Mouse (Mus musculus): ENCODE data around the gene Col23a1. TPM values are rescaled to one million over a fixed set of nuclear protein-coding genes. Genes with fewer than 3 reads are reported as not detected.

Gene Col23a1
- total RNA-seq, 2 experiments from 2014 or later, result 0.60 to 1.2 TPM

DNA sequence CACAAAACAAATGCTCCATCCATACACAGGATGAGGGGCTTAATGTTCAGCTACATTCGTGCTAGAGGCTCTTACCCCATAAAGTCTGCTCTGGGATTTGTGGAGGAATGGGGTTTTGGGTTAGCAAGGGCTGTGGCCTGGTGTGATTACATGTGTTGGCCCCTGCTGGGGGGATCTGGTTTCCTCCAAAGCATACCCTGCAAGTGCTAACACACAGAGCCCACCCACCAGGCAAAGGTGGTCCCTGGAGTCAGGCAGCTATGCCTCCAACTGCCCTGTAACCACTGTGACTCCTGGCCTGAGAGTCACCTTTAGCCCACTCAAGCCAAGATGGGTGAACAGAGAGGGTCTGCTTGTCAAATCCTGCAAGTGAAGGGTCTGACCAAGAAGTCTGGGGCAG lies 82.2 kb downstream of the Col23a1 start:
- no peak for ATAC-seq (ENCODE audit: poor library complexity, severe bottlenecking)

DNA sequence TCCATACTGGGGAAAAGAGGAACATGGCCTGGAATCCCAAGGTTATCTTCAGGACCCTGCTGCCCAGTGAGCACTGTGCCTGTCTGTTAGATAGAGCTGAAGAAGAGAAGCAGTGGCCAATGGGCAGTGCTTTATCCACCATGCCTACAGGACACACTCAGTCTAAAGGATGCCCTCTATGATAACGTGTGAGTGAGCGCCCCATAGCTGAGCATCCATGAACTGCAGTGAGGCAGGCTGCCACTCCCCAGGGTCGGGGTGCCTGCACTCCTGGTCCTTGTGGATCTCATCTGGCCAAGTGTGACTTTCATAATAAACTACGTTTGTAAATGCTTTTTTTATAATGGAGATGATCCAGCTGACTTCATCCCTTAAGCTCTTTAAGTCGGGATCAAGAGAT lies 87.5 kb downstream of the Col23a1 start:
- no peak for ATAC-seq (ENCODE audit: poor library complexity, severe bottlenecking)

DNA sequence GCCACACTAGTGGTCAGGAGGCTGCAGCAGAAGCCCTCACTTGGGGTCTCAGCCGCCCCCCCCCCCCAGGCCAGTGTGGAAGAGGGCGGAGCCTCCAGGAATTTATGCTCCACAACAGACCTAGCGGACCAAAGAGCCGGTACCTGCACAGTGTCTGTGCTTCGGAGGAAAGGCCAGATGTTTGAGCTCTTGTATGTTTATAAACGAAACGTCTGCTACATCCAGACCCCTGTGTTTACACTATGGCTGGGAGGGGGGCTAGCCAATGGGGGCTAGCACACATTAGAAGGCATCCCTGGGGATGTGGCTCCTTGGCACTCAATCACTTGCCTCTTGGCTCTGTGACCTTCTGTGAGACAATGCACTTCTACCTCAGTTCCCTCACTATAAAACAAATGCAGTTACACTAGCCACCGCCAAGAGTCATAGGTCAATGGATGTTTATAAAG lies 99.2 kb downstream of the Col23a1 start:
- no peak for ATAC-seq (ENCODE audit: poor library complexity, severe bottlenecking)

DNA sequence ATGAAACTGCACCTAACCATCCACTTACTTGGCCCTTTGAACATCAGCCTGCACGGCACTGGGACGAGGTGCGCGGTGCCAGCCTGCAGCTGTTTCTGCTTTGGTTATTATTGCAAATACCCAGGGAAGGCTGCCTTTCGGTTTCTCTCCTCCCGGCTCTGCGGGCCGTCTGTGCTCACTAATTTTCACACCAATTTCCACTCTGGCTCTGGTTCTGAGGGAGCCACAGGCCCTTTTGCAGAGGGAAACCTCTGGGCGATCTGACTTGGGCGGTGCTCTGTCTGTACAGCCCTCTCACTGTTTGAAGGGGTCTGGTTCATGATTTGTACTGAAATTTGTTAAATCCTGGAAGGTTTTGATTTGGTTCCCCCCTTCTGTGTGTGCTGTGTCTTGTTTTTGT lies 100.0 kb downstream of the Col23a1 start:
- ATAC-seq (ENCODE audit: poor library complexity, severe bottlenecking), result no peak

DNA sequence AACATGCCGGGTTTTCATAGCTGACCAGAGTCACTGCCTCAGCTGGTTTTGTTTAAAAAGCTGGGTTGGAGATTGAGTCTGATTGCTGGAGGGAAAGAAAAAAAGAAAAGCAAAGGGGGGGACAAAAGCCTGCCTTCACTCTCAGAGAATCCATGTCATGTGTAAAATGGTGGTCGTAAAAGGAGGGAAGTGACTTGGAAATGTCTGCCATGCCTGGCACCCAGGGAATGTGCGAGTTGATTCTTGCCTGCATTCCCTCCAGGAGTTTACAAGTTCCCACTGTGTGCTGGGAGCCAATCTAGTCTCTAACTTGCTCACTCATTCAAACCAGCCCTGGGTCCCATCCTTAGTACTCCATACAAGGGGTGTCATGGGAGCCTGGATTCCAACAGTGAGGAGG lies 100.8 kb downstream of the Col23a1 start:
- no peak for ATAC-seq (ENCODE audit: poor library complexity, severe bottlenecking)

DNA sequence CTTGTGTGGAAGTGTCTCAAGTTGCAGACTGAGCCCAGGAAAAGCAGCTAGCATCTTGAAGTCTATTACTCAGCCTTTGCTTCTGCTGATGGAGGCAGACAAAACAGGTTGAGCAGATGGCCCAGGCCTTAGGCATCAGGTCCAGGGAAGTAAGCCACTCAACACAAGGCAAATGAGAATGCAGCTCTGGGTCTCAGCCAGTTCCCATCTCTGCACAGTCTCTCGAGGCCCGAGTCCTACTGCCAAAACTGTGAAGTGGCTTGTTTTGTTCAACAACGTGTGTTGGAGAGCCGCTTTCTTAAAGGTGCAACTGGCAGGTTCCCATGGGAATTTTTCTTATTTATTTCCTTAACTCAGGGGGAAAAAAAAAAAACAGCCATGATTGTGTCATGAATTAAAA lies 101.8 kb downstream of the Col23a1 start:
- no peak for ATAC-seq (ENCODE audit: poor library complexity, severe bottlenecking)

DNA sequence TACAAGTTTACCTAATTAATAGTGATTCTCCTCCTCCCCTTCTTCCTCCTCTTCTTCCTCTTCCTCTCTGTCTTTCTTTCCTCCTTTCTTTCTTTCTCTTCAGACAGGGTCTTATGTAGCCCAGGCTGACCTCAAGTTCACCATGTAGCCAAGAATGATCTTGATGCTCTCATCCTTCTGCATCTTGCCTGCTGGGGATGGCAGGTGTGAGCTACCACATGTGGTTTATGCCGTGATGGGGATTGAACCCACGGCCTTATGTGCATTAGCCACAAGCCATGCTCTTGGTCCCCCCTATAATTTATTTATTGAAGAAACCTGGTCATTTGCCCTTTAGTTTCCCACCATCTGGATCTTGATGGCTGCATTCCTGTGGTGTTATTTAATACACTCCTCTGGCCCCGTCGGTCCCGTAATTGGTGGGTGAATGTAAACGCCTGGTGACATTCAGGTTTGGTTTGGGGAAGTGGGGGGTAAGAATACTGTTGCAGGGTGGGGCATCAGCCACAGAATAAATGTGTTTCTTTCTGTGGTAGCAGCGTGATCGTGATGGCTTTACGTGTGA lies 104.7 kb downstream of the Col23a1 start:
- no peak for ATAC-seq (ENCODE audit: poor library complexity, severe bottlenecking)

DNA sequence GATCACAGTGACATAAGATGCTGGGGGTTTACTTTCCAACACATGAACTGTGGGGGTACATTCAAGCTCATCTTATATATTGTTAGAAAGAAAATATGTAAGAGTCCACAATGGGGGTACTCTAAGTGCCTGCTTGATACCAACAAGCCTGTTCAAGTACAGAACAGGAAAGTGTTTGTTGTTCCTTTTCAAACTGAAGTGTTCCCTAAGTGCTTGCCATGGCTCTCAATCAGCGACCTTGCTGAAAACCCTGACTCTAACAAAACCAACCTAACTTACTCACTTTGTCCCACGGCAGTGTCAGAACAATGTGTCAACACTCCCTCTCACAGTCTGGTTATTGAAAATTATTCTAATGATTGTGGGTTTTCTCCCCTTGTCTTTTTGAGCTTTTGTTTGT lies 106.7 kb downstream of the Col23a1 start:
- no peak for ATAC-seq (ENCODE audit: poor library complexity, severe bottlenecking)

DNA sequence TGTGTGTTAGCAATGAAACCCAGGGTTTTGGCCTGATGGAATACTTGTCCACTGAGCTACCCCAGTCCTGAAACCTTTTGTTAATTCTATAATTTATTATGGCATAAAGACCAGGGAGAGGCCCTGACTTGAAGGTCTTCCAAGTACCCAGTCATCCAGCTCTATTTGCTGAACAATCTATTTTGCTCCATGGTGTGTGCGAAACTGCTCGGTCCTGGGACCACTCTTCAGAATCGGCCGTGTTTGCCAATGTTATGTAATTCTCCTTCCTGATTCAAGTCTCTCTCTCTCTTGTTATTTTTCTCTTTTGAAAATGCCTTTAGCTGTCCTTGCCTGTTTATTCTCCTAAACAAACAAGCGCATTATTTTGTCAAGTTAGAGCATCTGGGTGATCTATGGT lies 108.4 kb downstream of the Col23a1 start:
- no peak for ATAC-seq (ENCODE audit: poor library complexity, severe bottlenecking)

DNA sequence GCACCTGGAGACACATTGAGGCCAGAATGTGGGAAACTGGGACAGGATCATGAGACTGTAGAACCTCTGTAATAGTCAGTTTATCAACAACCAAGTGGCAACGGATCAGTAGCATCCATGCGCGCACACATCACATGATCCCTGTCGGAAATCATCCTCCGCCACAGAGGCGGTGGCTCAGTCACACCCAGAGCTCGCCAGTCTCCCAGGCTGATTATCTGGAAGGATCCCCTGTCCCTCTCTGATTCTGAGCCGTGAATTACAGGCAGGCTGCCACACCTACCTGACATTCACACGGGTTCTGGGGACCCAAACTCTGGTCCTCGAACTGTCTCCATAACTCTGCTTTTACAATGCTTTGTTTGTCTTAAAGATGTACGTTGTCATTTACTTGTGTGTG lies 110.6 kb downstream of the Col23a1 start:
- ATAC-seq (ENCODE audit: poor library complexity, severe bottlenecking), result no peak

DNA sequence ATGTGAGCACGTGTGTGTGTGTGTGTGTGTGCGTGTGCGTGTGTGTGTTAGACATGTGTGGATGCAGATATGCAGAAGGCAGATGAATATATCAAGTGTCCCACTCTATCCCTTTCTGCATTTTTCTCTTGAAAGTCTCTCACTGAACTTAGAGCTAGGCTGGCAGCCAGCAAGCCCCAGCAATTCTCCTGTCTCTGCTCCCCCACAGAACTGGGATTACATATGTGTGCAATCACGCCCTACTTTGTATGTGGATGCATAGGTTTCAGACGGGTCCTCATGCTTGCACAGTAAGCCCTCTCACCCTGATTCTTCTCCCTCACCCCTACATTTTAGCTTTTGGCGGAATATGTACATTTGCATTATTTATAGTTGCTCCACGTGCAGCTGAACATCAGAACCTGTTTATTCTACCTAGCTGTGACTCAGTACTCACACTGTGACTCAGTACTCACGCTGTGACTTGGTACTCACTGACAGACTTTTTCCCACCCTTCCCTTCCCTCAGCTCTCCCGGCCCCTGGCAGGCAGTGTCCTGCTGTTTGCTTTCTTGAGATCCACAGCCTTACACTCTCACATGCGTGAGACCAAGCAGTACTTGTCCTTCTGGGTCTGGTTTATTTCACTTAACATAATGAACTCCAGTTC lies 111.9 kb downstream of the Col23a1 start:
- no peak for ATAC-seq (ENCODE audit: poor library complexity, severe bottlenecking)

DNA sequence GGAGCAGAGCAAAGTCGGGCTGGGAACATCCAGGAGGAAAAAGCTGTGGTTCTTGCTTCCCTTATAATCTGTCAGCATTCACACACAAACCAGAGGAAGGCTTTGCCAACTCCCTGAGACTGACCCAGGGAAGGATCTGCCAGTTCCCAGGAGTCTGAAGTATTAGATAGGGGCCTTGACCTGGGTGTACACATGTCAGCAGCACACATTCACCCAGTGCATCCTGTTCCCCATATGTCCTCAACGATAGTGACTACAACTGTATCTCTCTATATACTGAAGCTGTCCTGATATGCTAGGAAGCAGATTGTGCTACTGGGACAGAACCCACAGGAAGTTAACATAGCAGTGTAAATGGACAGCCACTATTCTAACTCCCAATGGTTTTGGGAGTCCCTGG lies 114.2 kb downstream of the Col23a1 start:
- no peak for ATAC-seq (ENCODE audit: poor library complexity, severe bottlenecking)

DNA sequence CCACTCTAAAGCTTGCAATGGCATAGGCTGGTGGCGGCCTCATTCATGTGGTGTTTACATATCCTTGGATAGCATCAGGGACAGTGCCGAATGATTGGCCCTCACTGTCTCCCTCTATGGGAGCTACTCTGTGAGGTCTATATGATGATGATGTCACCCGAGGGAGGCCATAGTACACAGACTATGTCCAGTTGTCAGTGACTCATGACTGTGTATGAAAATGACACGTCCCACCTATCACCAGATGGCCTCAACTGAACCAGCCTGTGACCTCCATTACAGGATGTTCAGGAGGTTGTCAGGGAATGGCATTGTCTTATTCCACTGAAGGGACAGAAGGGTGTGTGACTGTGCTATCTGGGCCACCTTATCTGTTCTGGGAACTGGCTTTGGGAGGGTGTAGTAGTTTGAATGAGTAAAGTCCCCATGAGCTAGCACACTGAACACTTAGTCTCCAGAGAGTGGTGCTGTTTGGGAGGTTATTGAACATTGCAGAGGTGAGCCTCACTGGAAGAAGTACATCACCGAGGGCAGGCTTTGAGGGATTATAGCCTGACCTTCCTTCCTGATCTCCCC lies 115.2 kb downstream of the Col23a1 start:
- no peak for ATAC-seq (ENCODE audit: poor library complexity, severe bottlenecking)

DNA sequence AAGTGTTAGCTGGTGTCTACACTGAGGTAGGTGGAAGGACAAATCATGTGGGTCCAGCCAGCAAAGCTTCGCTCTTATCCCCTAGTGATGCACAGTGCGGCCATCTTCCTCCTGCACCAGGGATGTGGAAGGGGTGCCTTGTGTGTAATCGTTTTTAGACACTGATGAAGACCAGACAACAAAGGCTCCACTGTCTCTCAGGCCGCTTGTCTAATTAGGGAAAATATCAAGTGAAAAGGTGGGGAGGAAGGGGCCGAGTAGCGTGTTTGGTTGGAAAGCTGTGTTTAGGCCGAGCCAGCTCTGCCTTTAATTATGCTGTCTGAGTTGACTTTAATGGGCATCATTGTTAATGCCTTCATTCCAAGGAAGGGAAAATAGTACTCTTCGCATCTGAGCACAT lies 116.8 kb downstream of the Col23a1 start:
- no peak for ATAC-seq (ENCODE audit: poor library complexity, severe bottlenecking)

DNA sequence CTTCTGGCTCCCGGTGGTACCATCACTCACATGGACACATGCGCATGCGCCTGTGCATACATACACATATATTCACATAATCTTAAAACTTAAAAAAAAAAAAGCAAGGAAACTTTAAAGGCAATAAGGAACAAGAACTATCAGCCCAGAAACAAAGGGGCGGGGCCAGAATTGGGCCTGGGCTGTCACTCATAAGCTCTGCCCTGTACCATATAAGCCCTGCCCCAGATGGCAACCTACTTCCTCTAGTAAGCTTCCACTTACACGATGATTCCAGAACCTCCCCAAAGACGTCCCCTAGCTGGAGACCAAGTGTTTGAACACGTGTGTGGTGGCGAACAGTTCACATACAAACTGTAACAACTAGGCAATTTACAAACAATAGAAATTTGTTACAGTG lies 117.6 kb downstream of the Col23a1 start:
- ATAC-seq (ENCODE audit: poor library complexity, severe bottlenecking), result no peak

DNA sequence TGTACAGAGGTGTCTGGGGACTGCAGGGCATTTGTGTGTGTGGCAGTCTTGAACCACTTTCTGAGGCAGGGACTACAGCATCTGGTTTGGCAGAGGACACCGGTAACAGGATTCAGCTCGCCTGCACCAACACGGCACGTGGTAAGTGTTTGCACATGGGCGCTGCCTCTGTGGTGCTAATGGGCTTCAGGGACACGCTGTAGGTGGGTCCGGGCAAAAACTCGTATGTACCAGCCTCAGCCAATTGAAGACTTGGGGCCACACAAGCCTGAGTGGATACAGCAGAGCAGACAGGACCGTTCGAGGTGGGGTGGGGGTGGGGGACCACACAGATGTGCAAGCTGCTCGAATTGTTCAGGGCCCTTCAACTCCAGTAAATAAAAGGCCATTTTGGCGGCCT lies 121.1 kb downstream of the Col23a1 start:
- ATAC-seq (ENCODE audit: poor library complexity, severe bottlenecking), result no peak

DNA sequence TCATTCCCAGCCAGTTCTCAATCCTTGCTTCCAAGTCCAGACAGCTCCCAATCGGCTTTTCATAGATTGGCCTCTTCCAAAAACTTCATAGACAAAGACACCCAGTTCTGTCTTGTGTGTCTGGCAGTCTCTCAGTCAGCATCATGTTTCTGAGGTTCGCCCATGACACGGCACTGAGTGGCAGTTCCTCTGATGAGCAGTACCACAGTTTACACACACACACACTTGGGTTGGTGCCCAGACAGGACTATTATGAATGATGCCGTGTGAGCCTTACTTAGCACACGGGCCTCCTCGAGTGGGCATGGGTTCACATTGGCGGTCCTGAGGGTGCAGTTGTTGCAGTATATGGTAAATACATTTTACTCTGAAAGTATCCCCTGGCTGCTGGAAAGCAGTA lies 124.8 kb downstream of the Col23a1 start:
- no peak for ATAC-seq (ENCODE audit: poor library complexity, severe bottlenecking)

DNA sequence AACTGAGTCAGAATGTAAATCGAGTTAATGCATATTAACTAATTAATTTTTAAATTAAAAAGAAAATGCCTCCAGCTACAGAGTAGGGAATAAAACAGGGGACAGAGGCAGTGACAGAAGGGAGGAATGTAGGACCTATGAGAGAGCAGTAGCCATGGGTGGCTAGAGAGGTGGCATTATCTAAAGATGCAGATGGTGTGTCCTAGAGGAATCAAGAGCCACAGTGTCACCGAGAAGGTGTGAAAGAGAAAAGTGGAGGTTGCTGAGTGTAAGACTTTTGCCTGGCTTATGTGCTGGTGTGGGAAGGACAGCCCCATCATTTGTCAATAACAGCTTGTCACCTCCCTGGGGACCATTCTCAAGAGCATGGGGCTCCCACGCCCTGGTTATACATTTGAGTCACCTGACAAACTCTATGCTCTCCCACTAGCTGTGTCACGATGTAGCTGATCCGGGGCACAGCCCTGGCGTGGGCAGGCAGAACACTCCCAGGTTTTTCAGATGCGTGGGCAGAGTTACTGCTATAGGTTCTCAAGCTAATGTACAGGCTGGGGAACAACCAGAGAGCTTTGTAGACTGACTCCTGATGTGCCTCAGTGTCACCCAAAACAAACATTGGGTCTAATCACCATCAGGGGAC lies 125.4 kb downstream of the Col23a1 start:
- ATAC-seq (ENCODE audit: poor library complexity, severe bottlenecking), result no peak

DNA sequence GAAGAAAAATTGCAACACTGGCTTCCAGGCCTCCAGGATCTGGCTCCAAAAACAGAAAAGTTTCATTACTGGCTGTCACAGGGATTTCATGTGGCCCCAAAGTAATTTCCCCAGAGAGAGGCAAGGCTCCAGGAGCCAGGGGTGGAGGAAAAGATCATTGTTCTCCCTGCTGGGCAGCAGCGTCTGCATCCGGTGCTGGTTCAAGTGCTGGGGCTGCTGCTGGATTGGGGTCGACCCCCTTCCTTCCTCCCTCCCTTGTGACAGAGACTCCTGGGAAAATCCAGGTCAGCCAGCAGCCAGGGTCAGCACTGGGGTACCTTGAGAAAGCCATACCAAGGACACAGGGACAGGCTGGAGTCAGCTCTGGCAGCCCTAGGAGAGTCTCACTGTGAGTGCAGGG lies 129.1 kb downstream of the Col23a1 start:
- ATAC-seq (ENCODE audit: poor library complexity, severe bottlenecking), result no peak

DNA sequence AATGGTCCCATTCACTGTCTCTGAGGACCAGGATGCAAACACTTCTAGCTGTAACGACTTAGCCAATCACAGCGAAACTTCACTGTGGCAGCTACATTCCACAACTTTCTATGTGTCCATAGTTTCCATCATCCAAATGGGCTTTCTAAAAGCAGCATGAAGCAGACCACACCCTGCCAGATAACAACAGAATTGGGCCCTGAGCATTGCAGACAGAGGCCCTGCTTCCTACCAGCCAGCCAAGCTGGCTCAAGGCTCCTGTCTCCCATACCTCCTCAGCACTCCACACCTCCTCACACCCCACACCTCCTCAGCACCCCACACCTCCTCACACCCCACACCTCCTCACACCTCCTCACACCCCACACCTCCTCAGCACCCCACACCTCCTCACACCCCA lies 132.2 kb downstream of the Col23a1 start:
- no peak for ATAC-seq (ENCODE audit: poor library complexity, severe bottlenecking)

DNA sequence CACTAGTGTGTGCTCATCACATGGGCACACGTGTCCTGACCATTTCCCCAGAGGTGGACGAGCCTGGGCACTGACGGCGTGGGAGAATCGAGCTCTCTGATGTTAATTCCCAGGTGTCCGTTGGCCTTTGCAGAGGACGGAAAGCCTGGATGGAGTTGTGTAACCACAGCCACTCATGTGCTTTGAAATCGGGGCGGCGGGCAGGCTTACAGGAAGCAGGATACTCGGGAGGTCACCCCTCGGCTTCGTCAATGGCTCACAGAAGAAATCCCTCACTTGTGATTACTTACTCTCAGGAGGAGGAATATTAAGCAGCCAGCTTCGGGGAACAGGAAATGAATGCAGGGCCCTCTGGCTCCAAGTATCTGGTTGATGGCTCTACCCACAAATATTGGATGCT lies 133.0 kb downstream of the Col23a1 start:
- no peak for ATAC-seq (ENCODE audit: poor library complexity, severe bottlenecking)

DNA sequence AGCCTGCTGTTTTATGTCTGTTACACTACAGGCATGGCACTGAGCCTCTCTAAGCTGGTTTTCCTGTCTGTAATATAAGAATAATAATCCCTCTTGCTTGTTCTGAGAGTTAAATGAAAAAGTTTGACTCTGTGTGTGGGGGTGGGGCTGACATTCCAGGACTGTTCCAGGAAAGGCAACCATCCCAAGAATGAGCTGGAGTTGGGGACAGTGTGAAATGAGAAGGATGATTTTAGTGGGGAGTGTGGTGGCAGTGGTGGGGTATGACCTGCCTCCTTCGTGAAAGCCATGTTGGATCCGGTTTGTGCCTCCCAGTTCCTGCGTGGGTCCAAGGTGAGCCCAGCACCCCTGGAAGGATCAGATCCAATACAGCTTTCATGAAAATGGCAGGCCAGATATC lies 136.4 kb downstream of the Col23a1 start:
- ATAC-seq (ENCODE audit: poor library complexity, severe bottlenecking), result no peak
